Mouse (Mus musculus): ENCODE measurements around the gene Zfp174.

GRCm38 (mm10) chr16:3829727-3830126 is 17.3 kb upstream of the Zfp174 start:
- no peak for TF ChIP-seq POLR2A (IDR thresholded peaks at IDR 0.05; ENCODE audit: extremely low read depth, insufficient read depth, low read length)
- TF ChIP-seq CTCF (IDR thresholded peaks at IDR 0.05; ENCODE audit: low read depth, low read length) = no peak
